Mouse (Mus musculus) NIH3T3 (cell line): ENCODE measurements around the gene Psmb4.
"Not testable (repeated sequence)": the region's sequence is repeated elsewhere in the genome, so short reads cannot be mapped to it uniquely, and the experiment has no call there.

Experiments used
- DNase-seq: peaks from one replicate; pipeline ENCODE4 v3.0.0-alpha.2; 2012; ENCODE audit warnings: low read depth

The Psmb4 gene

DNA sequence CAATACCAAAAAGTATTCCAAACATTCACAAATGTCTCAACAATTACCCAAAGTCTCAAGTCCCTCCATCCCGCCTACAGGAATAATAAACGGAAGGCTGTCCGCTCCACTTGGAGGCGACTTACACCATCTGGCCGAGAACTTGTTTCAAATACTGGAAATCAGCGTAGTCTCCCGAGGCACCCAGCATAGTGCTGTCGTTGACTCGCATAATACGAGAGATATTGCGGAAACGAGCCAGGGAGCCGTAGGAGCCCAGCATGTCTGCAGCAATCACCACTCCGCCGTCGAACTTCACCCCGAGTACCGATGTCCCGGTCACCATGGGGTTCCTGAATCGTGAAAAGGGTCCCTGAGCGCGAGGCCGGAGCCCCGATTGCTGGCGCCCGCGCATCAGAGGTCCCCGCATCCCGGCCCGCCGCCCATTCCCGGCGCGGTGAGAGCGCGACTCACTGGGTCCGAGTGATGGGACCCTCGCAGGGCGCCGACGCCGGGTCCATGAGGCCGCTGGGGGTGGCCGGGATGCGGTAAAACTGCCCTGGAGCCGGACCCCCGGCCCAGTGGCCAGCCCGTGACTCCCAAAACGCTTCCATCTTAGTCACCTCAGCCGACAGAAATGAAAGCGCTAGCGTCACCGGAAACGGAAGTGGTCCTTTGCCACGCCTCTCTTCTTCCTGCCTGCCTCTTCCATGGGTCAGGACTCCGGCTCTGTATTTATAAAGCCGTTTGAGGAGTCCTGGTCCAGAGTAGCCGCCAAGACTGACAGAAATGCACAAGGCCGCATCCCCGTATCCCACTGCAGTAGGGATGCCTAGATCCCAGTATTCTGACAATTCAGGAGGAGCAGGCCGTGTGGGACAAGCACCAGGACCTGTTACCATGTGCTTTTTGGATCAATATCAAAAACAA, at the start of gene Psmb4:
Gene Psmb4 (minus strand): TSS at position 646 of the 909 bp plus-strand sequence.
- DNase-seq: peak; percentile 92

DNA sequence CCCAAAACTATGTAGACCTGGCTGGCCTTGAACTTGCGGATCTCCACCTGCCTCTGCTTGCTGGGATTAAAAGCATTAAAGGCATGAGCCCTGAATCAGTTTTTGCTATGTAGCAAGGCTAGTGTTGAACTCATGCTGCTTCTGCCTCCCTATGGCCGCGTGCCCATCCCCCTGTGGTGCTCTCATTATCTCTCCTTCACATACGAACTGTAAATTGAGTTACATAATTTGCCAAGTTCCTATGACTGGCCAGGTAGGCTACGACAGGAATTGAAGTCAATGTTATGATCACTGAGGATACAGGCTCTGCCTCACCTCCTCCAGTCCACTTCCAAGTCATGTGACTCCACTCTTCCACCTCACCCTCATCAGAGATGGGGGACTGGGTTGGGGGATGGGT, 49.4 kb upstream of the Psmb4 start:
- DNase-seq: not testable (repeated sequence)

DNA sequence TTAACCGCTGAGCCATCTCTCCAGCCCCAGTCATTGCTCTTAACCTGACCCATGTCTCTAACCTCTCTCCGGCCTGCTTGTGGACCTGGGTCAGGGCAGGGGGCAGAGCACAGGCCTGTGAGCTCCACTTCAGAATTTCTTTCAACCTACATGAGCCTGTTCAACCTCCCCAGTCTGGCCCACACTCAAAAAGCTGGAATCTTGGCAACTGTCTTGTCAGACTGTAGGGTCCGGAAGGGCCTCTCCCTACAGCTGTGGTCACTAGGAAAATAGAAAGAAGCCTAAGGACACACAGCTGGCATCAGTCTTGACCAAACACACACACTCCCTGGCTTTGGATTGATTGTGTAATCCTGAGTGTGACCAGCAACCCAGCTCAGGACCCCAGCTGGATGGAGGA, 48.6 kb upstream of the Psmb4 start:
- DNase-seq: peak; percentile 48

DNA sequence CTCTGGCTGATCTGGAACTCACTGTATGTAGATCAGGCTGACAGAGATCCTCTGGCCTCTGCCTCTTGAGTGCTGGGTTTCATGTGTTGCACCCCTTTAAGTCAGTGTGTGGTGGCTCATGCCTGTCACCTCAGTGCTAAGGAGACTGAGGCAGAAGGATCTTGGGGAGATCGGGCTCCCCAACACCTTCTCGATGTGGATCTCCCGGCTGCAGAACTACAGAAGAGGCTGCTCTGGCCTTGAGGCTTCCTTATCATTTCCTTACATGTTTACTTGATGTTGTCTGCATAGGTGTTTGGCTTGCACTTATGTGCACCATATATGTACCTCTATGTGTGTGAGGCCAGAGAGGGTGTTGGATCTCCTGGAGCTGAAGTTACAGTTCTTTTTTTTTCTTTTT, 47.8 kb upstream of the Psmb4 start:
- DNase-seq: not testable (repeated sequence)

DNA sequence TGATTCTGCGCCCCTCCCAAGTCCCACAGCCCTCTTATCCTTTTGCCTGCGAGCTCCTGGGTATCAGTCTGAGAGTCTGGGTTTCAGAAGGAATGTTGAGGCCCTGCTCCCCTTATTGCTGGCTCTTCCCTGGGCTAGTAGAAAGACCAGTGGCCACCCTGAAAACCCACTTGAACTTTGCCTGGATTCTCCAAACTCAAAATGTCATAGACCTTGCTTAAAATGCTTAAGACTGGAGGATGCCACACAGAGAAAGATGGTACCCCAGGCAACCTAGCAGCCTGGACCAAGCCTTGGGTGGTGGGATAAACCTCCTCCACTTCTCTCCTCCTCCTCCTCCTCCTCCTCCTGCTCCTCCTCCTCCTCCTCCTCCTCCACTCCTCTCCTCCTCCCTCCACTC, 46.8 kb upstream of the Psmb4 start:
- not testable (repeated sequence) for DNase-seq

DNA sequence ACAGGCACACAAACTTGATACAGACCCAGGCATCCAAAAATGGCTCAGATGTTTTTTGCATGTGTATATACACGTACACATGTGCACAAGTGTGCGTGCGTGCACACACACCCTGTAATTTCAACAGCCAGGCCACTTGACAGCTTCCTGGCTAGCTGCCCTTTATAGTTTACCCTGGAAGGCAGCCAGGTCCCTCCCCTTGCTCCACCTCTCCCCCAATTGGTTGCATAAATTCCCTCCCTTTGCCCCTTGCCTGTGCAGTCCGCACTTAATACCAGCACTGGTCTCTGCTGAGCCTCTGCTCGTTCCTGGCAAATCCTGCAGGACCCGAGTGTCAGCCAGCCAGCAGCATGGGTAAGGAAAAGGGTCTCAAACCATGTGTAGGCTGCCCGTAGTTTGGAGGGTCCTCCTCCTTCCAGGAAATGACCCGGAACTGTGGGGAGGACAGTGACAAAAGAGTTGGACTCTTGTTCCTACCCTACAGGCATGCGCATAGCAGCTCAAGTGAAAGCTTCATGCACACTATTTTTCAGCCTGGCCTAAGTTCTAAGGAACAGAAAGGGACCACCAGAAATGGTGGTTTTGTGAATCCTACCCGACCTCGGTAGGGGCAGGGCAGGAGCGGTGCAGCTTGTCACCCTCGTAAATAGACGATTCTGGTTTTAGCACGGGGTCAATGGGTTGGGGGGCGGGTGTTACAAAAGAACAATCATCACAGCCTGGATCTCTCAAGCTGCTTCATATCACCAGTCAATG, 46.2 kb upstream of the Psmb4 start, which contains the start of gene Selenbp1:
Gene Selenbp1 (plus strand): TSS at position 248 of the 756 bp plus-strand sequence.
- DNase-seq: peak; percentile 78

DNA sequence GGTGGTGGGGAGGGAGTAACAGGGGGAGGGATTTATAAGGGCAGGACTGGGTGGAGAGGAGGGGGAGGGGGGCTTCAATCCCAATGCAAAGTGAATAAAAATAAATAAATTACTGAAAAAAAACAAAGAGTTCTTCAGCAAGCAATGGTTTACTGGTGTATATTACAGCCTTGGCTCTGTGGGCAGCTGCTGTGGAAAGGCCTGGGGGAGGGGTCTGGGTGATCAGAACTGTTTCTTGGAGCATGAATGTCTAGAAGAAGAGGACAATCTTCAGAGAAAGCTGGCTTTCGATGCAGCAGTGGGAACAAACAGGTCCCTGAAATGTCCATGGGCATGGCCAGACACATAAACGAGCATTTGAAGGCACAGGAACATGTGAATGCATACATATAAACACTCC, 45.5 kb upstream of the Psmb4 start:
- not testable (repeated sequence) for DNase-seq

DNA sequence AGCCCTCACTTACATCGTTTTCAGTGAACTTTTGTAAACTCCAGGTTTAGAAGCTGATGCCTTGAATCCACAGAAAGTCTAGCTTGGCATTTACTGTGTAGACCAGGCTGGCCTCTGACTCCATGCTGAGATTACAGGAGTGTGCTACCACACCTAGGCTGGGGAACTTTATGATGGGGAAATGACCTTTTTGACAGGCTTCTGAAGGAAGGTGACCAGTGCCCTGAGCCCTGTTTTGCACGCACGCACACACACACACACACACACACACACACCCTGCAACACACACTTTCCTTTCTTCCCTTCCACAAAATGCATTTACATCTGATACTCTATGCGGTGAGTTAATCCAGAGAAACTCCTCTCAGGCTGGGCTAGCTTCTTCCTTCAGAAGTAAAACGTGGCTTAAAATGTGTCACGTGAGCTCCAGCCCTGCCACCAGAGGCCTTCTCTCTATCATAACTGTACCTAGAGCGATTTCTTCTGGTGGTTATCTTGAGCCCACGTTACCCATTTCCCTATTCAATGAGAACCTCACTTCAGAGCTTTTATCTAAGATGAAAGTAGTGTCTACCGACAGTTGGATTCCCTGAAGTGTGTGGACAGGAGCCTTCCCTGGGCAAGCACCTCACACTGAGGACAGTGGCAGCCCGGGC, 44.8 kb upstream of the Psmb4 start:
- DNase-seq: not testable (repeated sequence)

DNA sequence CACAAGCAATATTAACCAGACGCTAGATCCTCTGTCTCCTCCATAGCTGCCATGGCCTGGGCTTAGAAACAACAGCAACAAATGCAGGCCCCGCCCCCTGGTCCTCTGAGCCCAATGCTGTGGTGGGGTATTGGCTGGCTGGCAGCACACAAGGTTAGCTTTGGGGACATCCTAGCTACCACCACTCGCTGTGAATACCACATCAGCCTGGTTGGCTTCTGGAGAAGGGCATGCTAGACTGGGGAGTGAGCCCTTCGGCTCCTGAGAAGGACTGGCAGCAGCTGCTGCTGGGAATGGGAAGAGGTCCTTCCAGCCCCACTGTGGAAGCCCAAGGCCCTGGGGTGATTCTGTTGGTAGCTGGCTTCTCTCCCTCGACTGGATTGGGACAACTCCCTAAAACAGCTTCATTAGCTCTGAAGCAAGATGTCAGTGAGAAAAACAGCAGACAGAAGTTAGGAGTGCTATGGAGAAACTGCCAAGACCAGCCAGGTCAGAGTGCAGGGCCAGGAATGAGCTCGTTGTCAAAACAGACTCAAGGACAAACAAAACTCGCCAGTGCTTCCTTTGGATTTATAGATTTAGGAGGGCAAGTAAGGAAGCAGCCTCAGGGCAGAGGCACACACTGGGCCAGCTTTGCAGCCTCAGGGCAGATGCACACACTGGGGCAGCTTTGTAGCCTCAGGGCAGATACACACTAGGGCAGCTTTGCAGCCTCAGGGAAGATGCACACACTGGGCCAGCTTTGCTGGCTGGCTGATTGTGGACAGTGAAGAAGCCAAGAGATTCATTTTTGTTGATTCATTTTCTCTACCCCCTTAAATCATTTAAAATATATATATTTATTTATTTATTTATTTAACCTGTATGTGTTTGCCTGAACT, 43.9 kb upstream of the Psmb4 start:
- peak; percentile 66 for DNase-seq

DNA sequence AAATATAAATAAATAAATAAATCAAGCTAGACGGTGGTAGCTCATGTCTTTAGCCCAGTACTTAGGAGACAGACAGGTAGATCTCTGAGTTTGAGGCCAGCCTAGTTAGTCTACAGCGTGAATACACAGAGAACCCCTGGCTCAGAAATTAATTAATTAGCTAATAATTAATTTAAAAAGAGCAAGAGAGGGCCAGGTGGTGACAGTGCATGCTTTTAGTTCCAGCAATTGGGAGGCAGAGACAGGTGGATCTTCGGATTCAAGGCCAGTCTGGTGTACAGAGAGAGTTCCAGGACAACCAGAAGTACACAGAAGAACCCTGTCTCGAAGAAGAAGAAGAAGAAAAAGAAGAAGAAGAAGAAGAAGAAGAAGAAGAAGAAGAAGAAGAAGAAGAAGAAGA, 42.2 kb upstream of the Psmb4 start:
- not testable (repeated sequence) for DNase-seq

DNA sequence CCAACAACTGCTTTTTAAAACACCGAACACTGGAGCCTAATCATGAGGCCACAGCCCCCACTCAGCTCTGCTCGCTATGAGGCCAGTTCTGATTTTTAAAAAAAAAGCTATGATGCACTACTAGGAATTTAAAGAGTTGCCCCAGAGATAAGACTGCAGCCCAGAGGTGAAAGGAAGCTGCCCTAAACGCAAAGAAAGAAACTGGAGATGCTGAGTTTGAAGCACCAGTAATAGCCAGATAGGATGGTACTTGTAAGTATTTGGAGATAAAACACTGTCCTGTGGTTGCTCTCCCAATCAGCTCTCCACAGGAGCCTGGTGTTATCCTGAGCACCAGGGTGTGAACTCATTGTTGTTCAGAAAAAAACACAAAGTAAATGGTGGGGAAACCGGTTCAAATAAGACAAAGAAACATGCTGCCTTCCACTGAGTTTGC, 39.6 kb upstream of the Psmb4 start:
- DNase-seq: not testable (repeated sequence)

DNA sequence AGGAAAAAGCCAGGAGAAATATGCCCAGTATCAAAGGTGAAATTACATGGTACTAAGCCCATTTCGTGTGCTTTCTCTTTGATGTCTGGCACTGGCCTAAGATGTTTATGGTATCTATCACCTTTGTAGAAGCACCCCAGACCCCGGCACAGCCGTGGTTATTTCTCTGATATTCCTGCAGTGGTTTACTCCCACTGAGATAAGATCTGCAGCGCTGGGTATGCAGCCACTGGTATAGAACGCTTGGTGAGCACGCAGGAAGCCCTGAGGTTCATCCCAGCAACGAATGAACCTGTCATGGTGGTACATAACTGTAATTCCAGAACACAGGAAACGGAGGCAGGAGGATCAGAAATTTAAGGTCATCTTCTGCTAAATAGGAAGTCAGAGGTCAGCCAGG, 37.9 kb upstream of the Psmb4 start:
- DNase-seq: no peak

DNA sequence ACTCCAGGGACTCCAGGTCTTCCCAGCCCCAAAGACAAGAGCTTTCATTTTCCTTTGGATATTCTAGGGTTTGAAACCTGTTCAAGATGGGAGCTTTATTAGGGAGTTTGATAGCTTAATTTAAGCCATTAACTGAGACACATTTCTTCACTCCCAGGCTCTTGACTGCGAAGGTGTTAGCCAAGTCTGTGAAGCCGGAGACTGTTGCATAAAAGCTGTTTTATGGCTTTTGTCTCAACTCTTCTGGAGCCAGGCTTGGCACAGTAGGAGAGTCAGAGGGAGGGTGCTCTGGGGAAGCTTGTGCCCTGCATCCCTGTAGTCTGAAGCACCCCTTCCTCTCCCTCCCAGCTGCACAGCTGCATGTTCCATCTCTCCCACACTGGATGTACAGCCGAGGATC, 35.6 kb upstream of the Psmb4 start:
- no peak for DNase-seq

DNA sequence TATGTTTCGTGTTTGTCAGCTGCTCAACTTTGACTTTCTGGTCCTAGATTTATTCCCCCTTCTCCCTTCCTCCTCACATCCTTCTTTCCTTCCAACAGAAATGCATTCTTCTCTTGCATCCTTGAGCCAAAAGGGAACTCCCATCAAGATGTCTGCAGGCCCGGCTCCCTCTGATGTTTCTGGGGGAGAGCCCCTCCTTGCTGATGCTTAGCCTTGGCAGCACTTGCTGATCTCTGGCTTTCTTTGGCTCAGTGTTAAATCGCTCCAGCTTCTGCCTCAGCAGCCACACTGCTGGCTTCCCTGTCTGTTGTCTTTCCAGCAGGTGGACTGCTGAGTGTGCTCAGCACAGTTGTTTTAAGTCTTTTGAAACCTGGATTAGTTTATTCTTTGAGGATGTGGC, 34.3 kb upstream of the Psmb4 start:
- no peak for DNase-seq

DNA sequence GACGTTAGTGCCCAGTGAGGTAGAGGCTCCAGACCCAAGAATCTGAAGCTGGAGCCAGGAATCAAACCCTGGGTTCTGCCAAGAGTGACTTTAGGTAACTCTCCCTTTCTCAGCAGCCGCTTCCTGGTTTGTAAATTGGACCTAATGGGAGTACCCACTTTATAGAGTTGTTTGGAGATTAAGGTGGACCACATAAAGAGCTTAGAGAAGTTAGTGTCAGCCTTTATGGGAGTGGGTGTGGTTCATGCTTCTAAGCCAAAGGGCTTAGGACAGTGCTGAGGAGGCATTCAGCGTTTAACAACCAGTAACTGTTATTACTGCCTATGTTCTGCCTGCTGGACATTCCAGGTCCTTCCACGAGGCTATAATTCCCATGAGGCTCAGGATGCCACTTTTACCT, 32.1 kb upstream of the Psmb4 start:
- DNase-seq: no peak

DNA sequence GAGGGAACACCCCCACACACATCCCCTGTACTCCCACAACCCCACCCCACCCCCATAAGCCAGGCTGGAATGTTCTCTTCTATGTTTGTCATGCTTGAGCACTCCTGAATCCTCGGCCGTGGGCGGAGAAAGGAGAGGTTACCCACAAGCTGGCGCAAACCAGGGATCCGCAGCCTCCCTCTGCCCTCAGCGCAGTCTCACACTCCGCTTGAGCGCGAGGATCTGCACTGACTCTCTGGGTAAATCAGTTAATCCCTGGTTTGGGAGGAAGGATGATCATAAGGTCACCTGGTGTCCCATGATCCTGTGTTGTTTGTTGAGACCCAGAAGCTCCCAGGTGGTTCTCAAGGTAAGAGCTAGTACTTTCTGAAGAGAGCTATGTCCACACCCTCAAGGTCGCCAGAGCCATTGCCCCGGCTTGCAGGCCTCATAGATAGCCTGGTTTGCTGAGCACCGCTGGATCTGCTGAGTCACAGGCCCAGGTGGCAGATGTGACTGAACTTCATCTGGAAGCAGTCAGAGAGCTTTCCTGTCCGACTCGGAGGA, 31.1 kb upstream of the Psmb4 start:
- no peak for DNase-seq

DNA sequence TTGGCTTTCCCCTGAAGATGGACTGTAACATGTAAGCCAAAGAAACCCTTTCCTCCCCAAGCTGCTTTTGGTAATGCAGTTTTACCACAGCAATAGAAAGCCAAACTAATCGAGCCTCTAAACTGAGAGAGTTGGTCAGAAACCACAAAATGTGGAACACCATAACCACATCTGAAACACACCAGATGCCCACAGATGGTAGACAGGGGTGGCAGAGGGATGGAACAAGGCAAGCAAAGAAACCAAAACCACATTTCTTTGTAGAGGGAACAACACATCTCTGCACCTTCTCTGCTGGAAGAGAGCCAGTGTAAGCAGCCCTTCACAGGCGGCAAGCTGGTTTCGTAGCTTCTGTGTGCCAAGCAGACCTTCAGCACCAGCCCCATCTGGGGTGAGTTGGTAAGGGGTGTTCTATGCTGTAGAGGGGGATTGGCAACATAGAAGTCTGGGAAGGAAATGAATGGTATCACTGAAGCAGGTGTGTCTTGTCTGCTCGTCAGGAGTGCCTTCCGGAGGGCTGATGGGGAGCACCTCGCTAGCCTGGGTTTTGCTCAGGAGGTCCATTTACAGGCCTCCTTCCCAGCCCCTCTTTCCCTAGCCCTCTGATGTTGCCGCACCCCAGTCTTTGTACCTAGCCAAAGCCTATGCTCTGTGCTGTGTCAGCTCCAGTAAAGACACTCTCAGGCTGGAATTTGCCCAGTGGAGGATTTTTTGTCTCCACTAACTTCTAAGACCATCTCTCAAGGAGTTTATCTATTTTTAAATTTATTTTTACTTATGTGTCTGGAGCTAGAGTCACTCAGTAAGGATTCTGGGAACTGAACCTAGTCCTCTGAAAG, 29.4 kb upstream of the Psmb4 start:
- no peak for DNase-seq

DNA sequence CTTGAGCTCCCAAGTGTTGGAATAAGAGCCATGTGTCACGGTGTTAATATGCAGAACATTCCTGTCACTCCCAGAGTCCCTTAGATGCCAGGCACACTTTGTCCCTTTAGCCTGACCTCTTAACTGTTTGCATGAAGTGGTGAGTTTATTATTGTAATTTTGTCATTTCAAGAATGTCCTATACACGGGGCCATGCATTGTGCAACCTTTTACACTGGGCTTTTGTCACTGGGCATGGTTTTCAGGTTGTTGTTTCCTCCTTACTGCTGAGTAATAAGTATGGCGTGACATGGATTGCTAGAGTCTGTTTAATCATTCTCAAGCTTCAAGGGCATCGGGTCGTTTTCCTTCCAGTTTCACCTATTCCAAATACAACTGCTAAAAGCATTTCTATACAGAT, 27.0 kb upstream of the Psmb4 start:
- DNase-seq: no peak

DNA sequence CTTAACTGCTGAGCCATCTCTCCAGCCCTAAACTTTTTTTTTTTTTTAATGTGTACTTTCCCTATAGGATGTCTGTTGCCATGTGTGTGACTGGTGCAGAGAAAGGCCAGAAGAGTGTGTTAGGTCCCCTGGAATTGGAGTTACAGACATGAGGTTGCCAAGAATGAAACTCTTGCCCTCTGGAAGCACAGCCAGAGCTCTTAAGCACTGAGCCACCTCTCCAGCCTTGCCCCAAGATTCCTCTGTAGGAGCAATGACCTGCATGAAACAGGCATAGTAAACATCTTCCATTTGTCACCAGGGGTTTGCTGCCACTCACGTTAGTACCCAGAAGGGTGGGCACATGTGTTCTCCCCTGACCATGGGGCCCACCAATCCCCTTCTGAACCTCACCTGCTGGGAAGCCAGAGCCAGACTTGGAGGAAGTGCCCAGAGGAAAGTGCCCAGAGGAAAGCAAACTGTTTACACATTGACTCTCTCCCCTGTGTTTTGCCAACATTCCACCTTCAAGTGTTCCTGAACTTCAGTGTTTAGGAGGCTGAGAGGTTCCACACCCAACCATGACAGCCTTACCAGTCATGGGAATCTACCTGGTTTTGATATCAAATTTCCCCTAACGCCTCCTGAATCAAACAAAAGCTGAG, 24.4 kb upstream of the Psmb4 start:
- no peak for DNase-seq

DNA sequence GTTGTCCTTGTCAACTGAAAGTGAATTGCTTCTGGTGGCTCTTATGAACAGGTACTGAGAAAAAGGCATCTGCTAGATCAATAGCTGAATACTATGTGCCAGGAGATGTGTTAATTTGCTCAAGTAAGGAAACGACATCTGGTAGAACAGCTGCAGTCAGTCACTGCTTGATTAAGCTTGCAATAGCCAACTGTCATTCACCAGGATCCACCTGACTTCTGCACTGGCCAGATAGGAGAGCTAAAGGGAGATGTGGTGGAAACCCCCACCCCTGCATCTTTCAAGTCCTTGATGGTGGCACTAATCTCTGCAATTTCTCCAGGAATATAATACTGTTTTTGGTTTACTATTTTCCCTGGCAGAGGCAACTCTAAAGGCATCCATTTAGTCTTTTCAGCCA, 19.7 kb upstream of the Psmb4 start:
- DNase-seq: no peak
